Mouse (Mus musculus) neural tube, embryonic 14.5 days (tissue): ENCODE measurements at regions not wholly inside any gene's neighbourhood (a gene's known extent, or its start where the extent isn't known, plus 50 kb on each side); places are given as distances from the start of the nearest gene placed in this dataset.
"Not testable (repeated sequence)": the region's sequence is repeated elsewhere in the genome, so short reads cannot be mapped to it uniquely, and the experiment has no call there.

ENCODE experiments used
- ATAC-seq: fragments of 200-750 bp; cut with Nextera tagmentation; 2 replicates; pipeline ENCODE4 v1.8.0; 2017; ENCODE audit warnings: low read depth, mild to moderate bottlenecking, moderate TSS enrichment, moderate library complexity
- H3K27ac ChIP-seq: fragments of 300-500 bp; sonication (generic); 2 replicates; pipeline ENCODE4 v1.5.1; 2014; ENCODE audit warnings: low read depth, mild to moderate bottlenecking, control low read depth, low read length, moderate library complexity, mixed read lengths
- H3K27me3 ChIP-seq: fragments of 300-500 bp; sonication (generic); 2 replicates; pipeline ENCODE4 v1.6.1; 2014; ENCODE audit warnings: low read length; ENCODE audit not compliant: control insufficient read depth, insufficient read depth
- H3K36me3 ChIP-seq: fragments of 300-500 bp; sonication (generic); 2 replicates; pipeline ENCODE4 v1.6.1; 2014; ENCODE audit warnings: low read length, mixed read lengths; ENCODE audit not compliant: control insufficient read depth, insufficient read depth
- H3K4me1 ChIP-seq: fragments of 300-500 bp; sonication (generic); 2 replicates; pipeline ENCODE4 v1.6.1; 2014; ENCODE audit warnings: low read length; ENCODE audit not compliant: control insufficient read depth, insufficient read depth
- H3K4me2 ChIP-seq: fragments of 300-500 bp; sonication (generic); 2 replicates; pipeline ENCODE4 v1.6.1; 2014; ENCODE audit warnings: mild to moderate bottlenecking, low read depth, low read length, control low read depth
- H3K4me3 ChIP-seq: fragments of 300-500 bp; sonication (generic); 2 replicates; pipeline ENCODE4 v1.5.1; 2014; ENCODE audit warnings: low read depth, low read length, control low read depth, mixed read lengths
- H3K9ac ChIP-seq: fragments of 300-500 bp; sonication (generic); replicated peaks from 2 replicates; pipeline ENCODE4 v1.6.1; 2014; ENCODE audit warnings: low read depth, mild to moderate bottlenecking, control low read depth, low read length, mixed read lengths
- H3K9me3 ChIP-seq: fragments of 300-500 bp; sonication (generic); 2 replicates; pipeline ENCODE4 v1.6.1; 2016; ENCODE audit warnings: low read length; ENCODE audit not compliant: control insufficient read depth
- WGBS: fragments of 180-500 bp; shearing (Covaris S2); extraction: QIAGEN DNeasy Blood & Tissue Kit; methylation state at CpG from one replicate; pipeline ENCODE4 v1.1.7; 2014; 5-methylcytosine and 5-hydroxymethylcytosine counted together

- H3K36me3 ChIP-seq = no peaks in the 10 kb centered on the region
- no peaks in the 10 kb centered on the region; the same call in 1 of the 2 replicates for H3K4me1 ChIP-seq
- no peak overlapping the region for H3K9ac ChIP-seq
- no peak overlapping the region for H3K4me2 ChIP-seq
- no peak overlapping the region for H3K27ac ChIP-seq
- H3K4me3 ChIP-seq = no peak overlapping the region
- WGBS = 38% methylated on average over 10 of the region's 10 CpGs
- no peaks in the 10 kb centered on the region for H3K9me3 ChIP-seq
- no peak for ATAC-seq
- no peaks in the 10 kb centered on the region for H3K27me3 ChIP-seq
These were observed 215.7 kb downstream of the Dact1 start for GRCm38 (mm10) chr12:71525255-71525927.

- Histone ChIP-seq H3K9me3 (no peaks in the 10 kb centered on the region), H3K27ac (no peak overlapping the region), H3K36me3 (no peaks in the 10 kb centered on the region), H3K27me3 (no peaks in the 10 kb centered on the region), H3K4me1 (no peaks in the 10 kb centered on the region; the same call in 1 of the 2 replicates), H3K4me2 (no peak overlapping the region), H3K4me3 (no peak overlapping the region), H3K9ac (no peak overlapping the region)
- WGBS = 82% methylated on average over 7 of the region's 7 CpGs
- ATAC-seq = no peak
These were observed 216.9 kb downstream of the Dact1 start for GRCm38 (mm10) chr12:71526623-71527022.

GRCm38 (mm10) chr12:71532161-71532560 lies 222.5 kb downstream of the Dact1 start:
- ATAC-seq = no peak
- Histone ChIP-seq H3K27ac (peak overlapping the region; percentile 72), H3K9ac (no peak overlapping the region), H3K4me2 (no peak overlapping the region; the same call in 1 of the 2 replicates), H3K27me3 (no peaks in the 10 kb centered on the region), H3K36me3 (no peaks in the 10 kb centered on the region), H3K4me3 (no peak overlapping the region), H3K9me3 (no peaks in the 10 kb centered on the region), H3K4me1 (peaks cover 17% of the 10 kb centered on the region)
- 50% methylated on average over 3 of the region's 3 CpGs for WGBS

GRCm38 (mm10) chr12:71532708-71533450 lies 223.2 kb downstream of the Dact1 start:
- H3K27me3 ChIP-seq = no peaks in the 10 kb centered on the region
- H3K9ac ChIP-seq = no peak overlapping the region
- H3K4me2 ChIP-seq = peak overlapping the region; percentile 0; the same call in 1 of the 2 replicates
- no peaks in the 10 kb centered on the region for H3K36me3 ChIP-seq
- H3K4me1 ChIP-seq = peaks cover 17% of the 10 kb centered on the region
- 19% methylated on average over 22 of the region's 22 CpGs for WGBS
- no peaks in the 10 kb centered on the region for H3K9me3 ChIP-seq
- ATAC-seq = peak; percentile 91
- peak overlapping the region; percentile 72 for H3K27ac ChIP-seq
- H3K4me3 ChIP-seq = no peak overlapping the region

- WGBS = 79% methylated on average over 9 of the region's 9 CpGs
- Histone ChIP-seq H3K4me3 (no peak overlapping the region), H3K27ac (peak overlapping the region; percentile 72), H3K4me2 (no peak overlapping the region), H3K36me3 (no peaks in the 10 kb centered on the region), H3K4me1 (peaks cover 17% of the 10 kb centered on the region), H3K27me3 (no peaks in the 10 kb centered on the region), H3K9me3 (no peaks in the 10 kb centered on the region), H3K9ac (no peak overlapping the region)
- no peak for ATAC-seq
These were observed 224.0 kb downstream of the Dact1 start for GRCm38 (mm10) chr12:71533701-71534100.

GRCm38 (mm10) chr12:71534199-71534598 lies 224.5 kb downstream of the Dact1 start:
- ATAC-seq = 0 out of 2 replicates have a peak, but pooled peaks have one; percentile 39

GRCm38 (mm10) chr12:71535251-71535650 lies 225.6 kb downstream of the Dact1 start:
- no peaks in the 10 kb centered on the region for H3K9me3 ChIP-seq
- peaks cover 17% of the 10 kb centered on the region for H3K4me1 ChIP-seq
- 98% methylated on average over 6 of the region's 6 CpGs for WGBS
- H3K27me3 ChIP-seq = no peaks in the 10 kb centered on the region
- no peak for ATAC-seq
- H3K36me3 ChIP-seq = no peaks in the 10 kb centered on the region
- no peak overlapping the region for H3K9ac ChIP-seq
- peak overlapping the region; percentile 18; the same call in 1 of the 2 replicates for H3K27ac ChIP-seq
- H3K4me3 ChIP-seq = no peak overlapping the region
- no peak overlapping the region for H3K4me2 ChIP-seq

More at GRCm38 (mm10) chr12:71534199-71534598, 224.5 kb downstream of the Dact1 start:
- H3K4me1 ChIP-seq = peaks cover 17% of the 10 kb centered on the region
- H3K4me2 ChIP-seq = no peak overlapping the region
- H3K36me3 ChIP-seq = no peaks in the 10 kb centered on the region
- peak overlapping the region; percentile 72 for H3K27ac ChIP-seq
- H3K9me3 ChIP-seq = no peaks in the 10 kb centered on the region
- H3K4me3 ChIP-seq = no peak overlapping the region
- WGBS = 56% methylated on average over 4 of the region's 4 CpGs
- no peaks in the 10 kb centered on the region for H3K27me3 ChIP-seq
- H3K9ac ChIP-seq = no peak overlapping the region

GRCm38 (mm10) chr12:71535831-71536230 lies 226.1 kb downstream of the Dact1 start:
- H3K27ac ChIP-seq, H3K27me3 ChIP-seq, H3K36me3 ChIP-seq, H3K9me3 ChIP-seq, H3K9ac ChIP-seq, H3K4me3 ChIP-seq, H3K4me2 ChIP-seq, ATAC-seq: not testable (repeated sequence)
- 52% methylated on average over 3 of the region's 3 CpGs for WGBS
- H3K4me1 ChIP-seq = peaks cover 17% of the 10 kb centered on the region

- 65% methylated on average over 7 of the region's 7 CpGs for WGBS
- no peak overlapping the region for H3K4me3 ChIP-seq
These were observed 229.0 kb downstream of the Dact1 start for GRCm38 (mm10) chr12:71538691-71539090.

More at GRCm38 (mm10) chr12:71538691-71539090, 229.0 kb downstream of the Dact1 start:
- Histone ChIP-seq H3K36me3 (no peaks in the 10 kb centered on the region), H3K9me3 (no peaks in the 10 kb centered on the region), H3K4me2 (no peak overlapping the region), H3K27me3 (no peaks in the 10 kb centered on the region), H3K9ac (no peak overlapping the region), H3K4me1 (peaks cover 23% of the 10 kb centered on the region), H3K27ac (no peak overlapping the region)
- ATAC-seq = no peak
